Mouse (Mus musculus): ENCODE data around the gene Dennd1b. TPM values are rescaled to one million over a fixed set of nuclear protein-coding genes. Genes with fewer than 3 reads are reported as not detected.

Gene Dennd1b
- polyA plus RNA-seq (2012; rRNA removed): 3.3 and 12.9 TPM in 2 replicates

- no peak for DNase-seq (ENCODE audit: low read depth, low spot score)
- WGBS: under 1% methylated on average over 57 of the region's 69 CpGs
These were observed at the start of gene Dennd1b for GRCm38 (mm10) chr1:138963161-138963867. Gene Dennd1b (plus strand): TSS chr1:138963435.

- WGBS: 94% methylated on average over 3 of the region's 3 CpGs
- DNase-seq (ENCODE audit: low read depth, low spot score): no peak
These were observed 47.6 kb upstream of the Dennd1b start for GRCm38 (mm10) chr1:138915596-138915995.

- no peak for DNase-seq (ENCODE audit: low read depth, low spot score)
- WGBS: 84% methylated on average over 5 of the region's 5 CpGs
These were observed 43.6 kb upstream of the Dennd1b start for GRCm38 (mm10) chr1:138919601-138920000.

- 84% methylated on average over 3 of the region's 3 CpGs for WGBS
- DNase-seq (ENCODE audit: low read depth, low spot score): no peak
These were observed 43.2 kb upstream of the Dennd1b start for GRCm38 (mm10) chr1:138920082-138920481.

GRCm38 (mm10) chr1:138920799-138921198 is 42.4 kb upstream of the Dennd1b start:
- WGBS: 25% methylated on average over 1 of the region's 1 CpGs
- DNase-seq (ENCODE audit: low read depth, low spot score): no peak

GRCm38 (mm10) chr1:138922886-138923285 is 40.3 kb upstream of the Dennd1b start:
- 68% methylated on average over 6 of the region's 6 CpGs for WGBS
- no peak for DNase-seq (ENCODE audit: low read depth, low spot score)

GRCm38 (mm10) chr1:138924282-138924681 is 39.0 kb upstream of the Dennd1b start:
- WGBS: 77% methylated on average over 2 of the region's 2 CpGs
- DNase-seq (ENCODE audit: low read depth, low spot score): no peak

- 18% methylated on average over 11 of the region's 11 CpGs for WGBS
- peak; percentile 95 for DNase-seq (ENCODE audit: low read depth, low spot score)
These were observed 34.4 kb upstream of the Dennd1b start for GRCm38 (mm10) chr1:138928671-138929483.

GRCm38 (mm10) chr1:138929985-138930384 is 33.2 kb upstream of the Dennd1b start:
- peak; percentile 42 for DNase-seq (ENCODE audit: low read depth, low spot score)
- WGBS: 13% methylated on average over 3 of the region's 3 CpGs

- DNase-seq (ENCODE audit: low read depth, low spot score): no peak
- 70% methylated on average over 3 of the region's 3 CpGs for WGBS
These were observed 32.4 kb upstream of the Dennd1b start for GRCm38 (mm10) chr1:138930856-138931255.

GRCm38 (mm10) chr1:138936169-138936568 is 27.1 kb upstream of the Dennd1b start:
- WGBS: 72% methylated on average over 6 of the region's 6 CpGs

GRCm38 (mm10) chr1:138937686-138938370 is 25.4 kb upstream of the Dennd1b start:
- DNase-seq (ENCODE audit: low read depth, low spot score): no peak
- WGBS: 64% methylated on average over 6 of the region's 6 CpGs

More at GRCm38 (mm10) chr1:138936169-138936568, 27.1 kb upstream of the Dennd1b start:
- DNase-seq (ENCODE audit: low read depth, low spot score): no peak

GRCm38 (mm10) chr1:138939579-138940139 is 23.6 kb upstream of the Dennd1b start:
- no peak for DNase-seq (ENCODE audit: low read depth, low spot score)
- WGBS: 59% methylated on average over 6 of the region's 6 CpGs

- 83% methylated on average over 8 of the region's 8 CpGs for WGBS
- no peak for DNase-seq (ENCODE audit: low read depth, low spot score)
These were observed 22.8 kb upstream of the Dennd1b start for GRCm38 (mm10) chr1:138940407-138940806.

GRCm38 (mm10) chr1:138952173-138952572 is 11.1 kb upstream of the Dennd1b start:
- no peak for DNase-seq (ENCODE audit: low read depth, low spot score)

- WGBS: 82% methylated on average over 5 of the region's 5 CpGs
- DNase-seq (ENCODE audit: low read depth, low spot score): no peak
These were observed 8.3 kb upstream of the Dennd1b start for GRCm38 (mm10) chr1:138954978-138955377.

GRCm38 (mm10) chr1:138955455-138955854 is 7.8 kb upstream of the Dennd1b start:
- no peak for DNase-seq (ENCODE audit: low read depth, low spot score)
- WGBS: 93% methylated on average over 4 of the region's 4 CpGs

GRCm38 (mm10) chr1:138956511-138956910 is 6.7 kb upstream of the Dennd1b start:
- DNase-seq (ENCODE audit: low read depth, low spot score): no peak

GRCm38 (mm10) chr1:138957111-138957510 is 6.1 kb upstream of the Dennd1b start:
- 66% methylated on average over 4 of the region's 4 CpGs for WGBS
- DNase-seq (ENCODE audit: low read depth, low spot score): no peak

- DNase-seq (ENCODE audit: low read depth, low spot score): no peak
- 86% methylated on average over 3 of the region's 3 CpGs for WGBS
These were observed 4.4 kb upstream of the Dennd1b start for GRCm38 (mm10) chr1:138958863-138959262.
